Mouse (Mus musculus): ENCODE results near the gene Gm11983.

DNA sequence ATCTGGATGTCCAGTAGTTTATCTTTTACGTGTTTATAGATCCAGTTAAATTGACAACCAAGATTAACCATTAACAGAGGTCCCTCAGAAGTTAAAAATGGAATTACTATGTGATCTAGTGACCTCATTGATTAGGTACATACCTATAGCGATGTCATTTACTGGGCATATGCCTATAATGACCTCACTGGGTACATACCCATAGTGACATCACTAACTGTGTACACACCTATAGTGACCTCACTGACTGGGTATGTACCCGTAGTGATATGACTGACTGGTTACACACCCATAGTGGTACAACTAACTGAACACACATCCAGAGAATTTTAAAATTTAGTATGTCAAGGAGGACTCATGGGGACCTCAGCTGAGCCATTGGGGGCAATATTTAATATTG lies 18.5 kb upstream of the Gm11983 start:
- TF ChIP-seq CTCF (conservative IDR thresholded peaks at IDR 0.05; ENCODE audit: insufficient read depth, insufficient read length, low read depth, low read length) (no peak), POLR2A (IDR thresholded peaks at IDR 0.05; ENCODE audit: low read depth, low read length) (no peak)

Measured in kidney, adult 2 months (tissue).